Mouse (Mus musculus) embryonic facial prominence, embryonic 10.5 days (tissue): ENCODE measurements at regions not wholly inside any gene's neighbourhood (a gene's known extent, or its start where the extent isn't known, plus 50 kb on each side); places are given as distances from the start of the nearest gene placed in this dataset.

Experiments
- DNase-seq: peaks from one replicate; pipeline ENCODE4 v3.0.0-alpha.2; 2017; ENCODE audit warnings: low spot score
- H3K27ac ChIP-seq: fragments of 300-500 bp; sonication (generic); replicated peaks from 2 replicates; pipeline ENCODE4 v1.5.1; 2016; ENCODE audit warnings: mild to moderate bottlenecking
- H3K27me3 ChIP-seq: fragments of 300-500 bp; sonication (generic); replicated peaks from 2 replicates; pipeline ENCODE4 v1.6.1; 2016; ENCODE audit warnings: low read depth, mild to moderate bottlenecking; ENCODE audit not compliant: poor library complexity, severe bottlenecking
- H3K36me3 ChIP-seq: fragments of 300-500 bp; sonication (generic); replicated peaks from 2 replicates; pipeline ENCODE4 v1.6.1; 2016; ENCODE audit warnings: mild to moderate bottlenecking, moderate library complexity
- H3K4me1 ChIP-seq: fragments of 300-500 bp; sonication (generic); 2 replicates; pipeline ENCODE4 v1.6.1; 2016
- H3K4me3 ChIP-seq: fragments of 300-500 bp; sonication (generic); 2 replicates; pipeline ENCODE4 v1.5.1; 2016; ENCODE audit warnings: mild to moderate bottlenecking, moderate library complexity
- H3K9me3 ChIP-seq: fragments of 300-500 bp; sonication (generic); 2 replicates; pipeline ENCODE4 v1.6.1; 2016; ENCODE audit warnings: mild to moderate bottlenecking
- WGBS: fragments of 180-500 bp; shearing (Covaris S2); methylation state at CpG from one replicate; pipeline ENCODE4 v1.1.7; 2016; 5-methylcytosine and 5-hydroxymethylcytosine counted together

- whole genome bisulfite sequencing: 79% methylated on average over 7 of the region's 7 CpGs
Observed at GRCm38 (mm10) chr12:79902761-79903160, 210.1 kb downstream of the Zfp36l1 start.

GRCm38 (mm10) chr12:79902163-79902562, 210.7 kb downstream of the Zfp36l1 start:
- Histone ChIP-seq H3K27me3 (peaks cover 11% of the 10 kb centered on the region; the same call in 1 of the 2 replicates), H3K36me3 (0 out of 2 replicates have a peak, but pooled peaks cover 4% of the 10 kb centered on the region), H3K4me3 (no peak overlapping the region), H3K27ac (peak overlapping the region; percentile 54), H3K9me3 (0 out of 2 replicates have a peak, but pooled peaks cover 6% of the 10 kb centered on the region), H3K4me1 (peaks cover 69% of the 10 kb centered on the region)
- 50% methylated on average over 7 of the region's 7 CpGs for whole genome bisulfite sequencing
- DNase-seq: no peak

More at GRCm38 (mm10) chr12:79902761-79903160, 210.1 kb downstream of the Zfp36l1 start:
- H3K4me1 ChIP-seq: peaks cover 65% of the 10 kb centered on the region
- H3K27me3 ChIP-seq: peaks cover 5% of the 10 kb centered on the region; the same call in 1 of the 2 replicates
- H3K9me3 ChIP-seq: 0 out of 2 replicates have a peak, but pooled peaks cover 6% of the 10 kb centered on the region
- H3K36me3 ChIP-seq: 0 out of 2 replicates have a peak, but pooled peaks cover 4% of the 10 kb centered on the region
- peak overlapping the region; percentile 54 for H3K27ac ChIP-seq
- H3K4me3 ChIP-seq: no peak overlapping the region
- DNase-seq: no peak

DNA sequence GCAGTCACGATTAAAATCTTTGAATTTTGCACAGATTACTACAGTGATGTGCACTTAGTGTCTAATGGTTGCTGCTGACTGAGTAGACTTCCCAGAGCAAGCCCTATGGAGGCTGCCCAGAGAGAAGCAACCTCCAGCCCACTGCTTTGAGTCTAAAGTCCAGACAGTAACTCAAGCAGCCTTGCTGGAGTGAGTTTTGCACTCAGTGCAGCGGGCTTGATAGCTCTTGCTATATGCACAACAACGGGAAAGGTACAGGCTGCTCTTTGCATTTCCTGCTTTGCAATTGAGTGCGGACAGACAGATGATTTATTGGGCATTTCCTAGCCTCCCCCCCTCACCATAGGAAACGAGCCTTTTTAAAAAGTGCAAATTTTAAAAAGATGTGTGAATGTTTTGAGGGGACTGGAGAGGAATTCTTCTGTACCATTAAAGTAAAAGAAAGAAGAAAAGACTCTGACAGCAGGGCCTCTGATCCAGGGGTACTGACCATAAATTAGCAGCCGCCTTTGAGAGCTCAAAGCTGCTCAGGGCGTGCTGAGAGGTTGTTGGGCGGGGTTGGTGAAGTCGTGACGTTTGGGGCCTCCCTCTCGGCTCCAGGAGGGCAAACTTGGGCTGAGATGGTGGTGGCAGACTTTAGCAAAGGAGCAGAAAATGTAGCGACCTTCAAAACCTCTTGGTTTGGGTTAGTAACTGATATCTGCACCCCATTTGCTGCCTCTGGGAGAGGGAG, 214.4 kb downstream of the Zfp36l1 start:
- H3K27me3 ChIP-seq: peaks cover 15% of the 10 kb centered on the region; the same call in 1 of the 2 replicates
- DNase-seq: no peak
- no peak overlapping the region for H3K4me3 ChIP-seq
- peaks cover 58% of the 10 kb centered on the region for H3K4me1 ChIP-seq
- H3K36me3 ChIP-seq: 0 out of 2 replicates have a peak, but pooled peaks cover 4% of the 10 kb centered on the region
- 32% methylated on average over 12 of the region's 12 CpGs for WGBS
- 0 out of 2 replicates have a peak, but pooled peaks cover 6% of the 10 kb centered on the region for H3K9me3 ChIP-seq
- peak overlapping the region; percentile 45 for H3K27ac ChIP-seq

GRCm38 (mm10) chr12:79895975-79896374, 216.8 kb downstream of the Zfp36l1 start:
- 25% methylated on average over 6 of the region's 6 CpGs for WGBS
- H3K9me3 ChIP-seq: 0 out of 2 replicates have a peak, but pooled peaks cover 6% of the 10 kb centered on the region
- peaks cover 15% of the 10 kb centered on the region; the same call in 1 of the 2 replicates for H3K27me3 ChIP-seq
- no peak overlapping the region for H3K4me3 ChIP-seq
- peak overlapping the region; percentile 61 for H3K27ac ChIP-seq
- 0 out of 2 replicates have a peak, but pooled peaks cover 4% of the 10 kb centered on the region for H3K36me3 ChIP-seq
- peak; percentile 44 for DNase-seq
- peaks cover 49% of the 10 kb centered on the region for H3K4me1 ChIP-seq

- H3K4me3 ChIP-seq: no peak overlapping the region
- no peak for DNase-seq
- H3K4me1 ChIP-seq: peaks cover 56% of the 10 kb centered on the region
- 0 out of 2 replicates have a peak, but pooled peaks cover 4% of the 10 kb centered on the region for H3K36me3 ChIP-seq
- H3K27ac ChIP-seq: no peak overlapping the region
- peaks cover 15% of the 10 kb centered on the region; the same call in 1 of the 2 replicates for H3K27me3 ChIP-seq
- H3K9me3 ChIP-seq: 0 out of 2 replicates have a peak, but pooled peaks cover 6% of the 10 kb centered on the region
- WGBS: 51% methylated on average over 7 of the region's 7 CpGs
Observed at GRCm38 (mm10) chr12:79895324-79895723, 217.5 kb downstream of the Zfp36l1 start.

GRCm38 (mm10) chr12:79892871-79893270, 219.9 kb downstream of the Zfp36l1 start:
- Histone ChIP-seq H3K4me3 (no peak overlapping the region), H3K4me1 (peaks cover 56% of the 10 kb centered on the region), H3K27ac (no peak overlapping the region), H3K27me3 (peaks cover 11% of the 10 kb centered on the region; the same call in 1 of the 2 replicates), H3K9me3 (no peaks in the 10 kb centered on the region), H3K36me3 (no peaks in the 10 kb centered on the region)
- DNase-seq: no peak
- WGBS: 89% methylated on average over 8 of the region's 8 CpGs

DNA sequence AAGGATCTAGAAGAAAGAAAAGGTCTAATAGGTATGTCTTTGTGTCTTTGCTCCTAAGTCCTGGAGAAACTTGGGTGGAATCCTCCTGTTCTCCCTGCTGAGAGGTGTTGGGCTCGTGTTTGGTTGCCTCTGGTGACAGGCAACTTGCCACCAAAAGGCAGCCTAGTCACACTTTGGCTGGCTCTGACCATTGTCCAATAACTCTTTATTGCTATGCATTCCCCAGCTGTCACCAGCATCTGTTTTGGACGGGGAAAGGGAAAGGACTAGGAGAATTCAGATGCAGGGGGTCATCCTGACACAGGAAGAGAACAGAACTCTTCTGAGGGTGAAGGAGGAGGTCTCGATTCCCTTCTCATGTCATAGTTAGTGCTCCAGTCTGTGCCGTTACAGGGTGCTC, 220.9 kb downstream of the Zfp36l1 start:
- no peaks in the 10 kb centered on the region for H3K36me3 ChIP-seq
- no peak overlapping the region for H3K4me3 ChIP-seq
- 0 out of 2 replicates have a peak, but pooled peaks cover 2% of the 10 kb centered on the region for H3K27me3 ChIP-seq
- no peak overlapping the region for H3K27ac ChIP-seq
- H3K4me1 ChIP-seq: peaks cover 59% of the 10 kb centered on the region
- H3K9me3 ChIP-seq: no peaks in the 10 kb centered on the region
- 86% methylated on average over 4 of the region's 4 CpGs for WGBS
- DNase-seq: no peak

- Histone ChIP-seq H3K9me3 (no peaks in the 10 kb centered on the region), H3K27ac (peak overlapping the region; percentile 83), H3K27me3 (no peaks in the 10 kb centered on the region), H3K4me1 (peaks cover 58% of the 10 kb centered on the region), H3K36me3 (no peaks in the 10 kb centered on the region), H3K4me3 (no peak overlapping the region)
- 9% methylated on average over 4 of the region's 4 CpGs for WGBS
- DNase-seq: peak; percentile 63
Observed at GRCm38 (mm10) chr12:79890887-79891286, 221.9 kb downstream of the Zfp36l1 start.

GRCm38 (mm10) chr12:79890291-79890690, 222.5 kb downstream of the Zfp36l1 start:
- no peaks in the 10 kb centered on the region for H3K36me3 ChIP-seq
- peak overlapping the region; percentile 83 for H3K27ac ChIP-seq
- H3K27me3 ChIP-seq: no peaks in the 10 kb centered on the region
- H3K9me3 ChIP-seq: no peaks in the 10 kb centered on the region
- H3K4me1 ChIP-seq: peaks cover 56% of the 10 kb centered on the region
- H3K4me3 ChIP-seq: no peak overlapping the region
- DNase-seq: no peak
- 85% methylated on average over 7 of the region's 7 CpGs for WGBS

DNA sequence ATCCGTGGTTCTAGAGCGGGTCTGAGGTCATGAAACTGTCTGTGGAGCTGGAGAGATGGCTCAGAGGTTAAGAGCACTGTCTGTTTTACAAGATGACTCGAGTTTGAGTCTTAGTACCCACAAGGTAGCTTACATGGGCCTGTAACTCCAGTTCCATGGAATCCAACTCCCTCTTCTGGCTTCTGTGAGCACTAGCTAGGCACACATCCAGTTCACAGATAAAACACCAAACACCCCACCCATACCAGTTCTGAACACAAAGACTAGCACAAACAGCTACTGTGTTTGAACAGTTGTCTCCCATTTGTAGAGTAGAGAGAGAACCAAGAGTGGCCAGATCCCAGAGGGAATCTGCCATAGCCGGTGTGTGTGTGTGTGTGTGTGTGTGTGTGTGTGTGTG, 224.0 kb downstream of the Zfp36l1 start:
- no peak for DNase-seq
- Histone ChIP-seq H3K9me3 (no peaks in the 10 kb centered on the region), H3K4me1 (peaks cover 49% of the 10 kb centered on the region), H3K27me3 (no peaks in the 10 kb centered on the region), H3K36me3 (no peaks in the 10 kb centered on the region), H3K27ac (no peak overlapping the region), H3K4me3 (no peak overlapping the region)
- WGBS: 86% methylated on average over 4 of the region's 4 CpGs

GRCm38 (mm10) chr12:79888086-79888485, 224.7 kb downstream of the Zfp36l1 start:
- Histone ChIP-seq H3K27me3 (no peaks in the 10 kb centered on the region), H3K27ac (peak overlapping the region; percentile 75), H3K9me3 (no peaks in the 10 kb centered on the region), H3K4me1 (peaks cover 49% of the 10 kb centered on the region), H3K4me3 (no peak overlapping the region), H3K36me3 (no peaks in the 10 kb centered on the region)
- WGBS: 83% methylated on average over 4 of the region's 4 CpGs
- no peak for DNase-seq

DNA sequence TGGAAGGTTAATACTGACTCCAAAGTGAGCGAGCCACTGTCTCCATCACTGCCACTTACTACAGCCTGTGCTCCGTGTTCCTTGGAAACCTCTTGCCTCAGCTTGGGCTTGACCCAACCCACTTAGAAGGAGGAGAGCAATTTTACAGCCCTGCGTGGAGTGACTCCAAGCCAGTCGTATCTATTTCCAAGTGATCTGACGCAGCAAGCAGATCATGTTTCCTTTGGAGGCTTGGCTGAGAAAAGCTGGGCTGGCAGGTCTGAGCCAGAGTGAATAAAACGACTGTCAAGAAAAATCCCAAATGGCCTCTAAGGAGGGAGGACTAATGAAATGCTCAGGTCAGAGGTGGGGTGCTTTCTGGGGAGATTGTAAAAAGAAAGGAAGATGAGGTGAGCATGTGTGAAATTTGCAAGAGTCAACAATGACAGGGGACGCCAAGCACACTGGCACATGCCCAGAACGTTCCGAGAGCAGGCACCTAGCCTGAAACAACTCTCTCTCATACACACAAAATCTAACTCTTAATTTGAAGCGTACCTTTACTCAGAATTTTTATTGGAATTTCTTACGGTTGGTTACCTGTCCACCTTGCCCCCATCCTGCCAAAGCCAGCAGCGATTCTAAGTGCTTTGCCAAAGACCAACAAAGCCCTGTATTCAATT, 225.5 kb downstream of the Zfp36l1 start:
- WGBS: 61% methylated on average over 12 of the region's 12 CpGs
- peak; percentile 54 for DNase-seq
- peak overlapping the region; percentile 61 for H3K27ac ChIP-seq
- no peaks in the 10 kb centered on the region for H3K9me3 ChIP-seq
- no peak overlapping the region for H3K4me3 ChIP-seq
- H3K27me3 ChIP-seq: no peaks in the 10 kb centered on the region
- no peaks in the 10 kb centered on the region for H3K36me3 ChIP-seq
- H3K4me1 ChIP-seq: peaks cover 49% of the 10 kb centered on the region
